Mouse (Mus musculus): ENCODE data around the gene Rassf7.

- no peak for TF ChIP-seq CTCF (IDR thresholded peaks at IDR 0.05; ENCODE audit: low read depth, low read length)
- TF ChIP-seq POLR2A (IDR thresholded peaks at IDR 0.05; ENCODE audit: extremely low read depth, insufficient read depth, low read length): no peak
Measured at GRCm38 (mm10) chr7:141188733-141189132, 26.9 kb upstream of the Rassf7 start.

Measured in liver, adult 2 months (tissue).